Mouse (Mus musculus) left cerebral cortex, adult 8-10 months (tissue): ENCODE data around the gene Tctex1d1. TPM values are rescaled to one million over a fixed set of nuclear protein-coding genes. Genes with fewer than 3 reads are reported as not detected.

Experiments
- DNase-seq, 2 experiments: peaks; one replicate each; pipeline ENCODE4 v3.0.0; 2022; ENCODE audit warnings: low spot score in 2 of 2
- total RNA-seq, 4 experiments: library from RNA; stranded (reverse); gene quantifications; 2 replicates each; pipeline ENCODE4 v1.2.4; 2022

The Tctex1d1 gene
- total RNA-seq, 4 experiments from 2014 or later = 0.28 to 0.53 (median 0.37) TPM

- DNase-seq = no peak
These were observed 10.1 kb downstream of the Tctex1d1 start for GRCm38 (mm10) chr4:102988526-102988925.

DNA sequence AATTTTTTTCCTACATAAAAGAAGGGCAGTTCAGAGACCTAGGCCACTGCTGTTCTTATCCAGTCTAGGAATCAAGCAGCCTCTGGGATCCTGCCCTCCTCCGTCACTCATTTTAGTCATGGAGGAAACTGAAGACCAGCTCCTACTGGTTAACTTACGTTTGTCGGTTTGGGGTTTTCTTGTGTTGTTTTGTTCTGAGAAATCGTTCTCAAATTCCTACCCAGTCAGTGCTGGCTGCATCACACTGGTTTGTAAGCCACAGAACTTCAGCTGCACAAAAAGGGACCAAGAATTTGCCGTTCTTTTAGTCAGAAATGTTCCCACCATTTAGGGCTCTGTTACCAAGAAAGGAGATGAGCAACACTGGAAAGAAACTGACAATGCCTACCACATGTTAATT, 11.0 kb downstream of the Tctex1d1 start:
- no peak for DNase-seq

DNA sequence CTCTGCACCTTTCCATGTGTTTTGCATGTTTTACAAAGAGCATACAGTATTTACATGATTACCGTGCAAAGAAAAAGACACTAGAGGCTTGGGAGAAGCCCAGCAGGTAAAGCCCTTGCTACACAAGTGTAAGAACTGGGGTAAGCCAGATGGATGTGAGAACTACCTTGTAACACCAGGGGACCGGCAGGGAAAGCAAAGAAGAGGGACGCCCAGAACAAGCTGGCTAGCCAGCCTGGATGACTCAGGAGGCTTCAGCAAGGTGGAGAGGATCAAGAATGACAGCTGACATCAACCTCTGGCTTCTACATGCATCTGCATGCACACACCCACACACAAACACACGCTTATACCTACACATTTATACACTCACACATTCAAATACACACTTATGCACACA, 11.6 kb downstream of the Tctex1d1 start:
- DNase-seq = no peak

DNA sequence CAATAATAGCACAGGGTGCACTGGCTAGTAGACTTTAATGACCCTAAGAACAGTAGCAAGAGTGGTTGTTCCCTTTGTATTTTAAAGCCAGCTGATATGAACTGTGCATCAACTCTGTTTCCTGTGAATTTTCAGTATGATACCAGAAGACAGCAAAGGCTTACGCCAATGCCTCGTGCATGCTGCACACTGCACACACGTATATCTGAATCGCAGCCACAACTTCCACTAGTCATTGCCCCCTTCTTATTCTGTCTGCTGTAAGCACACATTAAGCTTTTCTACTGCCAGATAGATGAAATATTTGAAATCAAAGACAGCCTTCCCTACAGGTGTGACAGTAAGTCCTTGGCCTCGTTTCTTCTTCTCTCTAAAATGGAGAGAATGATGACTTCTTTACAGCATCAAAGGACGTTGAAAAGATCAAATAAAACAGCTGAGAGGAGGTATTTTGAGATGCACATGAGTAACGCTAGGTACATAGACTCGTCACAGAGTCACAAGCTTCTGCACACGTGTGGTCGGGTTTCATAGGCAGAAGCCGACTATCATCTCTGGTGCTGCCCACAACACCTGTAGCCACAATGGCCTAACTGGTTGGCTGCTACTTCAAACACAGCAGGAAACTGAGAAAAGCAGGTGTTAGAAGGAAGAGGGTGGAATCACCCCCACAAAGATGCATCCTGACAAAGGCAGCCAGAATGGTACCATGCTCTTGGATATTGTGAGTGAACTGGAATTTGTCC, 12.4 kb downstream of the Tctex1d1 start:
- no peak for DNase-seq

DNA sequence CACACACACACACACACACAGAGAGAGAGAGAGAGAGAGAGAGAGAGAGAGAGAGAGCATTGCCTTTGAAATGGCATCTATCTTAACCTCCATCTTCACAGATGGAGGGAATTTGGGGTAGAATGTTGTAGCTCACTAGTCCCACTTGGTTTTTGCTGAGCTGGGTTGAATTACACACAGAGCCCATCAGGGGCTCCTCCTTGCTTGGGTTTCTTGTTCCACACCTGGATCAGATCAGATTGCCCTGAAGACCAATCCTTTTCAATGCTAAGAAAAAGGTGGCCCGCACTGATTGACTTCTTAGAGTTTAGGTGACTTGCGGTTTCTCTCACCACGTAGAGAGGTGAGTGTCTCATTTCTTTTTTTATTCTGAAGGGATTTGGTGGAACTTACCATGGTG, 13.3 kb downstream of the Tctex1d1 start:
- DNase-seq = no peak

GRCm38 (mm10) chr4:103004681-103005080, 26.3 kb downstream of the Tctex1d1 start:
- DNase-seq = no peak

- no peak for DNase-seq
These were observed 27.0 kb downstream of the Tctex1d1 start for GRCm38 (mm10) chr4:103005190-103005945.

DNA sequence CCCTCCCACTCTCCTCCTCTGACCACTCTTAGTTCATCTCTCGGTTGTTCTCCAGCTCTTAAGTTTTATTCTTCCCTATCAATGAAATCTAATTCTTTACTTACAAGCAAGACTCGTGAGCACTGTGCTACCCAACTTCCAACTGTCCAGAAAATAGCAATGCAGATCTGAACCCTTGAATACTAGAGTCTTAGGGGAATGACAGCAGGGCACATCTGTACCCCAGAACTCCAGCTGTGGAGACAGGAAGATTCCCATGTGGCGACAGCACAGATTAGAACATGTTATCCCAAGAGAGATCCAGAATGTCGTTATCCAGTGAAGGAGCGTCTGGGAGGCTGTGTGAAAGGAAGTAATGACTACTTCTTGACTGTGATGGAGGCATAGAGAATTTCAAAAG, 27.9 kb downstream of the Tctex1d1 start:
- DNase-seq = no peak

DNA sequence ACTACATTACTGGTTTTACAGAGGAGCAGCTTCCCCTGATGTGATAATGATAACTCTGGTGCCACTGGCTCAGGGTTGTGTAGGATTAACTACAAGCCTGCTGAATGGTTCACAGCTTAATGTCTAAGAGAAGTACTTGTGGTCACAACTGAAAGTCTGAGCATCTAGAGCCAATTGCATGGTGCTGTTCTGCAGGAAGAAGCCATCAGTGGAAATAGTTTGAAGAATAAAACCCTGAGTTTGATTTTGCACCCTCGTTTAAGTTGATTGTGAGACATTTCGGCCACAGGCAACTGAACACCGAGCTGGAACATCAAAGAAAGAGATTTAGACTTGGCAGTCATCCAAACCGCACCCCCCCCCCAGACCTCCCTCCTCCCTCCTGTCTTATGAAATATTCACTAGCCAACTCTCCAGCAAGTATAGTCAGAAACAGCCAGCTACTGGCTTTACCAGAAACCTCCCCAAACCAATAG, 28.6 kb downstream of the Tctex1d1 start:
- no peak for DNase-seq

- DNase-seq = no peak
These were observed 32.3 kb downstream of the Tctex1d1 start for GRCm38 (mm10) chr4:103010734-103011133.

- peak in 1 of 2 experiments; percentile 20 for DNase-seq
These were observed 33.4 kb downstream of the Tctex1d1 start for GRCm38 (mm10) chr4:103011823-103012222.

- DNase-seq = no peak
These were observed 35.1 kb downstream of the Tctex1d1 start for GRCm38 (mm10) chr4:103013490-103013889.

- no peak for DNase-seq
These were observed 48.2 kb downstream of the Tctex1d1 start, which contains the start of gene Insl5 for GRCm38 (mm10) chr4:103026621-103027020. Gene Insl5 (minus strand): TSS chr4:103026842.

GRCm38 (mm10) chr4:103027745-103028144, 49.3 kb downstream of the Tctex1d1 start:
- DNase-seq = no peak

DNA sequence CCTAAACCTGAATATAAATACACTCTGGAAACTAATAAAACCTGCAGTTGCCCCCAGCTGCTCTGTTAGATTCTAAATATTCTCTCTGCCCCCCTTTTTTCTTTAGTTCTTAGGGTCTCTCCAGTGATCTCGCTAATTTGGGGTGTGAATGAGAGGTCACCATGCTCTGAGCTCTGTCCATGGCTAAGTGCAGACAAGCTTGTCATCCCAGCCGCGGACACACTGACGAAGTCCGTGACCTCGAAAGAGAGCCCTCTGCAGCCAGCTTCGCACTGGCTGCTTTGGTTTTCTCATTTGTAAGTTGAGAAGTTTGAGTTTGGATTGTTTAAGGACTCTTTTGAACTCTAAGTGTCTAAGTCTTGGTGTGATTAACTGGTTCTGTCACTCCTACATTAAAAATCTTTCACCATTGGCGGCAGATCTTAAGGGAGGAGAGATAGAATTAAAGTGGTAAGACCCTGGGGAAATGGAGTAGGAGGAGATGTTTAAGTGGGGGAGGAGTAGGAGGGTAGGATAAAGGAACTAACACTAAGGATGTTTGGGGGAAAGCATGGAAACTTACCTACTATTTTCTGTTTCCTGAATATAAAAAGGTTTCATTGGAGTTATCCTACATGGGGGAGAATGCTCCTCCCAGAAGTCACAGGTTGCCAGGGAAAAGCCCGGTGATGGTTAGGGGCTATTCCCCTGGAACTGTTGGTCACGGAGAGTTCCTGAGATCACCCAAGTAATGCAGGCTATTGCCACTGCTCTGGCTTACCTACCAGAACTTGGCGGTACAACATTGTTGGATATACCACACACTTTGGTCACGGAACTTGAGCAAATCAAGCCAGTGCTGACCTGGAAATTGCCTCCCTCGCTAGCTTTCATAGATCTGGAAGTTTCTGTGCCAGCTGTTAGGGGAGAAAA, 50.0 kb downstream of the Tctex1d1 start:
- DNase-seq = no peak

- no peak for DNase-seq
These were observed 60.9 kb downstream of the Tctex1d1 start for GRCm38 (mm10) chr4:103039103-103039837.

DNA sequence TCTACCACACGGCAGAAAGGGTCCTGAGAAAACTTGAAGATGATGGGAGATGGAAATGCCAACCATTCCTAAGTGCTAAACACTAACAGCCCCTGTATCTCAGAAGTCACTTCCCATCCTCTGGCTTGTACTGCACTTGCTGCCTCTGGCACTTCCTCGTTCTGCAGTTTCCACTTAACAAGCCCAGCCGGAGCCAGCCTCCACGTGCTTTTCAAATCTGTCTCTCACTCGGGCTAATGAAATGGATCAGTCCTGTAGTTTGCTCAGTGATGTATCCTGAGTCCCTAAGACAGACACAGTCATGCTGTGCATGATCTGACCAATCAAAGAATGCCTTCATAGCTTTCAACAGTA, 61.4 kb downstream of the Tctex1d1 start:
- DNase-seq = no peak

DNA sequence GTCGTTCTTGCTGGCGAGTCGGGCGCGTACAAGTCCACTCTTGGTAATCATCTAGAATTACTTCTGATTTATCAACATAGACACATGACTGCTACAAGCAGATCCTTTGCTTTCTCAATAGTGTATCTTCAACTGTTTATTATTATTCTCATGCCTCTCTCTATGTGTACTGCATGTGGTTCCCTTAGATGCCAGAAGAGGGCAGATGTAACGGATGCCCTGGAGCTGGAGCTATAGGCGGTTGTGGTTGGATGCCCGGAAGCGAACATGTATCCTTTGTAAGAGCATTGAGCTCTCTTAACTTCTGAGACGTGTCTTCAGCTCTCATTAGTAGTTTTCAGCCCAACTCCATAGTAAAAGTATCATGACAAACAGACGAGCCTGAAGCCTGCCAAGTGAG, 64.6 kb downstream of the Tctex1d1 start:
- DNase-seq = no peak

GRCm38 (mm10) chr4:103048046-103048445, 69.6 kb downstream of the Tctex1d1 start:
- DNase-seq = no peak
